Mouse (Mus musculus): ENCODE measurements around the gene She.

DNA sequence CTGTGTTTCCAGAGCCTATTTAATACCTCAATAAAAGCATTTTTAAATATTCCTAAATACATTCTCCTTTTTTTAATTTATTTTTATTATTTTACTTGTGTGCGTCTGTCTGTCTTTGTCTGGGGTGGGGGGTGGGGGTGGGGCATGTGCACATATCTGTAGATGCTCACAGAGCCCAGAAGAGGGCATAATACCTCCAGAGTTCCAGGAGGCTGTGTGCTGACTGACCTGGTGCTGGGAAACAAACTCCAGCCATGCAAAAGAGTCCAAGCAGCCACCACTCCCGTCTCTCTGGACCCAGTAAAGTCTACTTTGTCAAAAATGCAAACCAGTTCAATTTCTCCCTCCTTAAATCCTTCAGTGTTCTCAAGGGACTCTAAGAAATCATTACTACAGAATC is 36.6 kb upstream of the She start:
- TF ChIP-seq CTCF (IDR thresholded peaks at IDR 0.05; ENCODE audit: low read depth, low read length): peak; percentile 71
- no peak for TF ChIP-seq POLR2A (IDR thresholded peaks at IDR 0.05; ENCODE audit: insufficient read depth, low read length)
- no peak for TF ChIP-seq EP300 (IDR thresholded peaks at IDR 0.05; ENCODE audit: insufficient read depth, low read depth, low read length)
